Mouse (Mus musculus) liver, postnatal 0 days (tissue): ENCODE data around the gene Gspt1.

ENCODE experiments used
- CTCF ChIP-seq: sonication (generic); IDR thresholded peaks from 2 replicates; pipeline ENCODE4 v1.5.1; 2016; ENCODE audit warnings: antibody characterized with exemption, low read depth
- EP300 ChIP-seq: IDR thresholded peaks from 2 replicates; pipeline ENCODE4 v1.6.1; 2016; ENCODE audit warnings: antibody characterized with exemption, low read depth, mild to moderate bottlenecking

DNA sequence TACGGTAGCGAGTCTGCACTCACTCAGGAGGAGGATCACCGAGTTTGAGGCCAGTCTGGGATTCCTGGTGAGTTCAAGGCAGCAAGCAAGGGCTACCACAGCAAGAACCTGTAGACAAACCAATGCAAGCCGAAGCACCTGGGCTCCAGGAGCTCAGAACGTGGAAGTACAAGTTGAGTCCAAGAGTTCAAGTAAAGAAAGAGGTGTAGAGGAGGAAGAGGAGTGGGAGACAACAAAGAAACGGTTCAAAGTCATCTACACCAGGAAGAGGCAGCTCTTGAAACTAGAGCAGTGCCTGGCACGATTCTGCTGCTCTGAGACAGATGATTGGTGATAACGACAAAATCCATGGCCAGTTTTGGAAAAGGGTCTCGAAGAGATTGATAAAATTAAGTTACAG, 8.4 kb downstream of the Gspt1 start:
- TF ChIP-seq CTCF (no peak), EP300 (no peak)
